Mouse (Mus musculus) heart, adult 2 months (tissue): Measurements from ENCODE around the gene Gm3072.
"Not testable (repeated sequence)": the region's sequence is repeated elsewhere in the genome, so short reads cannot be mapped to it uniquely, and the experiment has no call there.

Source experiments
- CTCF ChIP-seq: fragments of 200-600 bp; IDR thresholded peaks from 2 replicates; pipeline ENCODE4 v1.8.1; 2022; ENCODE audit warnings: antibody characterized with exemption, mild to moderate bottlenecking, moderate library complexity
- EP300 ChIP-seq: fragments of 200-500 bp; IDR thresholded peaks from 2 replicates; pipeline ENCODE4 v1.6.1; 2011; ENCODE audit warnings: low read depth, low read length, control low read depth; ENCODE audit not compliant: insufficient read depth
- POLR2A ChIP-seq: fragments of 200-500 bp; IDR thresholded peaks from 2 replicates; pipeline ENCODE4 v1.6.1; 2011; ENCODE audit warnings: mild to moderate bottlenecking, low read depth, low read length, control low read depth; ENCODE audit not compliant: insufficient read depth

GRCm38 (mm10) chr14:41572911-41573310 is 51.5 kb downstream of the Gm3072 start, which contains the start of gene 1700049E17Rik2:
- TF ChIP-seq CTCF, EP300, POLR2A: not testable (repeated sequence)
